Mouse (Mus musculus) R1 (cell line): ENCODE results near the gene 2200002J24Rik.

Experiments
- DNase-seq: peaks from one replicate; pipeline ENCODE4 v3.0.0-alpha.2; 2018; ENCODE audit warnings: low read depth, low spot score

Gene 2200002J24Rik

DNA sequence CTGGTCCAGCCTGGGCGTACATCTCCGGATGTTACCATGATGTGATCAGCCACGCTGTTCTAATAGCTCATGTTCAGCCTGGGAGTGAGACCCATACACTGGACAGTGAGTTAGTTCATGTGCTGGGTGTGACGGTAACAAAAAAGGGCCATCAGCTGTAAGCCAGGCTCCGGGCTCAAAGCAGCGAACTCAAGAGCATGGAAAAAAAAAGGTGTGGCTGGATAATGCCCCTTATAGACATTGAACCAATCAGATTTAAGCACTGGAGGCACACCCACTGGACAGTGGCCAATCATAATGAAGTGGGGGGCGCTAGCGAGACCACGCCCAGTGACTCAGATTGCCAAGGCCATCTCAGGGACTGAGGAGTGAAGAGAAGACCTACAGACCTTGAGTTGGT lies at the start of gene 2200002J24Rik:
TSS of gene 2200002J24Rik (plus strand) at position 338 of the 400 bp plus-strand sequence.
- DNase-seq: peak; percentile 91

DNA sequence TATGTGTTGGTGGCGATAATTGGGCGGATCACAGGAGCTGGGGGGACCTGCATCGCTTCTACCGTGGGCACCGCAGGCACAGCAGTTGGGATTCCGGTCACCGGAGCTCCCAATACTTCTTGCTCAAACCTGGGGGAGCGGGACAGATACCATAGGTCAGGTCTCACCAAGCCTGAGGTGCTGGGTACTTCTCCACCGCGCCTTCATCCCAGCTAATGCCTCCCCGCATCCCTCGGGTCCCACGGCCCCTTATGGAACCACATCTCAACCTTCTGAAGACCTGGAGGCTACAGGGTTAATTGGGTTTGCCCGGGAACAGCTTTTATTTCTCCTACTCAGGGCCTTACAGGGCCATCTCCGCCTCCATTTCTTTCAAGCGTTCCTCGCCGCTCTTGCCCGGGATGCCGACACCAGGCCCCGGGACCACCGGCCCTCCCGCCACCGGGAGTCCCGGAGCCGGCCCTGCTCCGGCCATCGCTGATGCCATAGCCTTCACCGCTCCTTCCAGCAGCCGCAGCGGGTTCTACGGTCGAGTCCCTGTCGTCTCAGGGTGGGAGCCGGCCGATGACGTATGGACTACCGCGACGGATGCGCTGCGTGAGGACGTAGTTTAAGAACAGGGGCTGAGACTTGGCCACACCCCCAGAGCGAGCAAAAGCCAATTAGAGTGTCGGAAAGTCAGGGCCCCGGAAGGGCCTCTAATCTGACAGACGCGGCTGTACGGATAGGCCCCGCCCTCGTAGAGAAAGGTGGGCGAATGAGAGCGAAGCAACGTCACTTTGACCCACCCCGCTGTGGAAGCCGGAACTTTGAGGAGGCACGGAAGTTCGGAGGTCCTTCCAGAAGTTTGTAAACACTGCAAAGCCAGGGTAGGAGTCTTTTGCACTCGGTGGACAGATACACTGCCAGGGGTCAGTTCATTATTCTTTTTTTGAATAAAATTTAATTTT lies 48.9 kb upstream of the 2200002J24Rik start, which contains the start of gene Rbm42:
TSS of gene Rbm42 (minus strand) at position 727 of the 950 bp plus-strand sequence.
- peak; percentile 100 for DNase-seq

DNA sequence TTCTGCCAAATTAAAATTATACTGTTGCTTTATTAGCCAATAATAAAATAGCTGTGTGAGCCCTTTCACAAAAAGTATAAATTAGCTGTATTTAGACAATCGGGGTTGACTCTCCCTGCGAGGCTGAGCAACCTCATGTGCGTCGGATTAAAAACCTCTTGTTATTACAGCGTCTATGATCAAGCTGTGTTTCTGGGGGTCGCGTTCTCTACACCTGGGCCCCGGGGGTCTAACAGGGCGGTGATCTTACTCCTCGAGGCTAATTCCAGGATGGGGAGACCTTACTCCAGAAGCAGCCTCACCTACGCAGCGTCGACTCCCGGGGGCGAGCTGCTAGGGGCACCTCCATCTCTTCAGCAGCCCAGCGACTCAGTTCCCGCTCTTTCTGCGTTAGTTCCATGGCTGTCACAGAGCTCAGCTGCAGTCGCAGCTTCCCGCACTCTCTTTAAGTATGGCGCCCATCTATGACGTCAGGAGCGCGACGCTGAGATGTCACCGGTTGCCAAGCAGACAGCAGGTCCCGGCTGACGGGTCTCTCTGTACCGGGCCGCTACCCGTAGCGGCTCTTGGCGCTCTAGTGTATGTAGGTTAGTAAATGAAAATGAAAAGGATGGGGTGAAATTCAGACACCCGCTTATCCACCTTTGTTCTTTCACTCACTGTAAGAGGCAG lies 34.1 kb upstream of the 2200002J24Rik start, which contains the start of gene Haus5:
TSS of gene Haus5 (minus strand) at position 466 of the 672 bp plus-strand sequence.
- peak; percentile 96 for DNase-seq

DNA sequence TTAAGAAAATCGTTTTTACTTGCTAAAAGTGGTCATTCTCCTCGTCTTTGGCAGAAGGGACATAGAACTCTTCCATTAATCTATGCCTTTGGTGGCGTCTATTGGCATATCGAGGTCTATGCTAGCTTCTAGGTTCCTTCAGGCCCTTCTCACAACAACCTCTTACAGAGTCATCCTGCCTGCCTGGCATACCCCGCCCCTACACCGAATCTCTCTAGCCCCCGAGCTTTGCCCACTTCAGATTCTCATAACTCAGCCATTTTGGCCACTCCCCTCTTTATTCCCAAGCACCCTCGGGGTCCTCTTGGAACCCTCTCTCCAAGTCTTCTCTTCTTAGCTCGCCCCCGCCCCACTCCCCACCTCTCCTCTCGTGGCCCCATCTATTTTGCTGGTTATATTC lies 33.4 kb upstream of the 2200002J24Rik start:
- peak; percentile 54 for DNase-seq

DNA sequence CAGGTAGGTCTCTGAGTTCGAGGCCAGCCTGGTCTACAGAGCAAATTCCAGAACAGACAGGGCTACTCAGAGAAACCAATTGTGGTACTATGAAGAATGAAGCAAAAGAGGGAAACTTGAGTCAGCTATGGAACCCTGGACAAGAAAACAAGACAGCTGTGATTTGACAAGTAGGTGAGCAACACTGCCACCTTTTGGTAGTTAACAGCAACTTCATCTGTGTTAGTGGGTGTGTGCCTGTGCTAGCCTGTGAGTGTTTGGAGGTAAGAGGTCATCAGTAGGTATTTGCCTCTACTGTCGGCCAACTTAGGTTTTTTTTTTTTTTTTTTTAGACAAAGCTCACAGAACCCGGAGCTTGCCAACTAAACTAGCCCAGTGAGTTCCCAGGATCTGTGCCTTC lies 29.5 kb upstream of the 2200002J24Rik start:
- DNase-seq: peak; percentile 87

DNA sequence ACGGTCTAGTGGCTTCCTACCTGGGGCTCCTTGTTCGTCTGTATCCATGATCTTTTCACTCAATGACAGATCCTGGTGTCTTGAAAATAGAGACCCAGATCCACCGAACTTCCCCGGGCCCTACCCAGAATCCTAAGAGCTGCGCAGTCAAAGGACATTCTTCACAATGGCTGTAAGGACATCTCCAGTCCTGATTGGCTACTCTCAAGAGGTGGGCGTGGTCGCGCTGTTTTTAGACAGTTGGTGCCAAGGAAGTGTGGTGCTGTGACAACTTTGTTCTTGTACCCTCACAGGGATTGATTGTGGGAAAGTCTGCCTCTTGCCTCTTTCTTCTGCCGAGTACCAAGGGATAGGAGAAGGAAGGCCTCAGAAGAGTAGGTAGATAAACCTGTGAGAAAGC lies 27.2 kb upstream of the 2200002J24Rik start, which contains the start of gene Pmis2:
TSS of gene Pmis2 (minus strand) at position 126 of the 400 bp plus-strand sequence.
- DNase-seq: peak; percentile 87

DNA sequence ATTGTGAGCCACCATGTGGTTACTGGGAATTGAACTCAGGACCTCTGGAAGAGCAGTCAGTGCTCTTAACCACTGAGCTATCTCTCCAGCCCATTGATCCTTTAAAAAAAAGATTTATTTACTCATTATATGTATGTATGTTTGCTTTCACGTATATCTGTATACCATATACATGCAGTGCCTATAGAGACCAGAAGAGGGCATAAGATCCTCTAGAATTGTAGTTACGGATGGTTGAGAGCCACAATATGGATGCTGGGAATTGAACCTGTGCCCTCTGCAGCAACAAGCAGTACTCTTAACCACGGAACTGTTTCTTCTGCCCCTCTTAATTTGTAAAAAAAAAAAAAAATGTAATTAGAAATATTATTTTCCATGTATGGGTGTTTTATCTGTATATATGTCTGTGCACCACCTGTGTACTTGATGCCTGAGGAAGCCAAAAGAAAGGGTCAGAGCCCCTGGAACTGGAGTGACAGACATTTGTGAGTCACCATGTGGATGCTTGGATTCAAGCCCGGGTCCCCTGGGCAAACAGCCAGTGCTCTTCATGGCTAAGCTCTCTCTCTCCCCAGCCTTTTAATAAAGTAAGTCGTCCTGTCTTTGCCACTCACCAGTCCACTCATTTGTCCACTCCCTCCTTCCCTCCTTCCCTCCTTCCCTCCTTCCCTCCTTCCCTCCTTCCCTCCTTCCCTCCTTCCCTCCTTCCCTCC lies 20.3 kb upstream of the 2200002J24Rik start:
- DNase-seq: no peak

DNA sequence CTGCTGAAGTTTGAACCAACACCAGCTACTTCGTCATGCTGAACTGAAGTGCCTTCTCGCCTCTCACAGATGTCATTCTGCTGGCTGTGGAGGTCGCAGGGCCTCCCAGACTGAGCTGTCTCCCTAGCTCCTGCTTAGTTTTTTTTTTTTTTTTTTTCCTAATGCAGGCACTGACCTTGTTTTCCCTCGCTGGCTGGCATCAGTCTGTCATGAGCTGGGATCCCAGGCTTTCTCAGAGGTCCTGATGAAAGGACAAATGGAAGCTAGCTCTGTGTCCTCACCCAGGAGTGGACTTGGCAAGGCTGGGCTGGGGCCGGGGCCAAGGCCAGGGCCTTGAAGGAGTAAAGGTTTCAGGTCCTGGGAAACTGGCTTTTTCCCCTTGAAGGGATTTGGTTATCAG lies 16.8 kb upstream of the 2200002J24Rik start:
- DNase-seq: no peak

DNA sequence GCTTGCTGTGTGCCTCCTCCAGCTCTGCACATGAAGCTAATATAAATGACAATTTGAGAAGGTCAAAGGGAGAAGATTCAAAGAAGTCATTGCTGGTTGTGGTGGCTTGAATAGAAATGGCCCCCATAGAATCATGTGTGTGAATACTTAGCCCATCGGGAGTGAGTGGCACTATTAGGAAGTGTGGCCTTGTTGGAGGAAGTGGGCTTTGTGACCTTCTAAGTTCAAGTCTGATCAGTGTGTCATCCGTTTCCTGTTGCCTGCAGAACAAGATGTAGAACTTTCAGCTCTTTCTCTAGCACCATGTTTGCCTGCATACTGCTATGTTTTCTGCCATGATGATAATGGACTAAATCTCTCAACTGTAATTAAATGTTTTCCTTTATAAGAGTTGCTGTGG lies 15.3 kb upstream of the 2200002J24Rik start:
- DNase-seq: no peak

DNA sequence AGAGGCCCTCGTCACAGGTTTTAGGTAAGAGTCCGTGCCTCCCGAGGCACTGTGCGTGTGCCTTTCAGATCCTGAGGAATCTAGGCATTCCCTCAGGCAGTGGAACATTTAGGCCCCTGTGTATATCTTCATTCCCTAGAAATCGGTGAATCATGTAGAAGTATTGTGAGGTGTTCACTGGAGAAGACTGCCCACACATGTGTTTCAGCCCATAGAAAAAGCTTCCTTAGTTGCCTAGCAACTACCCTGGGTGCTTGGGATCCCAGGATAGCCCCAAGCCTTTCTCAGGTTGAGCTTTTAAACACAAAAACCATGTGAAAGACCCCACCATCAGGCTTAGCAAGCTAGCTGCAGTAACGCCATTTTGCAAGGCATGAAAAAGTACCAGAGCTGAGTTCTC lies 10.4 kb upstream of the 2200002J24Rik start:
- DNase-seq: no peak

DNA sequence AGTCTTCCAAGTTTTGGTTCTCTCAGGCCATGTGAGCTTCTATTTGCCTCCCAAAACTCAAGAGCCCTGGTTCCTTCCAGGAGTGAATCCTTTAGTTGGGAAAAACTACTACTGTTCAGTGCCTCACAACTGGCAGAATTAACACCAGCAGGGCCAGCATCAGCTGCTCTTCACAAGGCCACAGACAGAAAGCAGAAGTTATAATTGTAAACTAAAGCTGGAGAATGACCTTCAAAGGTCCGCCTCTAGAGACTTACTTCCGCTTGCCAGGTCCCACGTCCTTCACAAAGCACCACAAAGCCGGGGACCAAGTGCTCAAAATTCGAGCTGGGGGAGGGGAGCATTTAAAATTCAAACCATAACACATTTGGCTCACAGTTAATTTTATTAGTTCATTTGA lies 625 bp upstream of the 2200002J24Rik start:
- no peak for DNase-seq

DNA sequence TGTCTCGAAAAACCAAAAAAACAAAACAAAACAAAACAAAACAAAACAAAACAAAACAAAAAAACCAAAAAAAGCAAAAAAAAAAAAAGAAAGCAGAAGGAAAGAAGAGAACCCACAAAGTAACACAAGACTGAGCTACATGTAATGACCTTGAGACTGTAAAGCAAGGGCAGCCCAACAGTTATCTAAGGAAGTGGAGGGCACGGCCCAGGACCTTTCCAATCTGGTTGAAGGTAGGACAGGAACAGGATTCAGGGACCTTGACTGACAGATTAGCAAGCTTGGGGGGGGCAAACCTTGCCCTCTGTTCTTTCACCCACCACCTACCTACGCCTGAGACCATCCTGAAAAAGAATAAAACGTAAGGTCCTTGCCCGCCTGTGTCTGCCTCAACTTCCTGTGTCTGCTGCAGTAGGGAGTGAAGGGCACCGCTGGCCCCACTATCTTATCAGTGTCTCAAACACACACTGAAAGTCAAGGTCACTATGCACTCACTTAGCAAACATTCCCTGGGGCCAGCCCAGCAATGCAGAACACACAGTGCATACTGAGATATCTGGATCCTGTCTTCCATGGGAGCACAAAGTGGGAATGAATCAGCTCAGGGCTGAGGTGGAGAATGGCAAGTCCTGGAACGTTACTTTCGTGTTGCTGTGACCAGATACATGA lies 7.6 kb downstream of the 2200002J24Rik start:
- no peak for DNase-seq

DNA sequence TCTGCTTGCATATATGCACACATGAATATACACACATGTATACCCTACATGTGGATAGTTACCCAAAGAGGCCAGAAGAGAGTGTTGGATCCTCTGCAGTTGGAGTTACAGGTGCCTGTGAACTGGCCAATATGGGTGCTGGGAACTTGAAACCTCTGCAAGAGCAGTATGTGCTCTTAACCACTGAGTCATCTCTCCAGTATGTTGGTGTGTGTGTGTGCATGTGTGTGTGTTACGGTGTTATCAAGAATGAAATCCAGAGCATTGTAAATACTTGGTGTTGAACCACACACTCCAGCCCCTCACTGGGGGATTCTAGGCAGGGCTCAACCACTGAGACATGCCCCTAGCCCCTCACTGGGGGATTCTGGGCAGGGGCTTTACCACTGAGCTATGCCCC lies 8.7 kb downstream of the 2200002J24Rik start:
- DNase-seq: no peak

DNA sequence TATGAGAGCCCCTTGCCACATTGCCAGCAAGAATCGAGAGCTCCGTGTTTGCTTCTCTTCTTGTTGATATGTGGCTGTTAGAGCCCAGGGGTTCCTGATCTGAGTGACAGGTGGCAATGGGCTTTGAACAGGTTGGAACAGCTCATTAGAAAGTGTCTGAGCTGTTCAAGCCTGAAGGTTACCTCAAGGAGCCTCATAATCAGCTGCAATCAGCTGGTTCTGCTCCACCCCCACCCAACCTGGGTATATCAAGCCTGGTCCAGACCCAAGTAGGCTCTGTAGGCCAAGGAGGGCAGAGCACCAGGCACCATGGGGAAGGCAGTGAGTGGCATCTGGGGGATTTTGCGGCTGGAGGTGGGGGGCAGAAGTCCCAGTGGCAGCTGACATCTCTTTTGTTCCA lies 13.2 kb downstream of the 2200002J24Rik start, which contains the start of gene Atp4a:
TSS of gene Atp4a (plus strand) at position 268 of the 400 bp plus-strand sequence.
- DNase-seq: no peak

DNA sequence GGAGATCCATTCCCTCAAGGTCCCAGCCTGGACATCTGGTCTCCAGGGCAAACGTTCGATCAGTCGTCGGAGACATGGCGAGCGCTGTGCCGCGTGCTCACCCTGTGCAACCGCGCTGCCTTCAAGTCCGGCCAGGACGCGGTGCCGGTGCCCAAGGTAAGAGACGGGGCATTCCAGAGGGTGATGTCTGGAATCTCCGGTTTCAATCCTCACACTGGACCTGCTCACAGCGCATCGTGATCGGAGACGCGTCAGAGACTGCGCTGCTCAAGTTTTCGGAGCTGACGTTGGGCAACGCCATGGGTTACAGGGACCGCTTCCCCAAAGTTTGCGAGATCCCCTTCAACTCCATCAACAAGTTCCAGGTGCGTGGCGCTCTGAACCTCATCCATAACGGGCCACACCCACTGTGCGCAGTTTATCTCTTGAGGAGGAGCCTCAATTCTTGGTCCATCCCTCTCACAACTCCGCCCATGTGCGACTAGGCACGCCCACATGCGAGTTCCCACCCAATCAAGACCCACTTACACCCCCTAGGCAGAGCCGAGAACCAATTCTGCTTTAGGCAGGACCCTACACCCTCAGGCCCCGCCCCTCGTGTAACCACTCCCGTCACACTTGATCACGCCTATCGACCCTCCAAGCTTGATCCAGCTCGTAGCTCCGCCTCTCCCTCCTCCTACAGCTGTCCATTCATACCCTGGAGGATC lies 18.4 kb downstream of the 2200002J24Rik start:
- DNase-seq: peak; percentile 100

DNA sequence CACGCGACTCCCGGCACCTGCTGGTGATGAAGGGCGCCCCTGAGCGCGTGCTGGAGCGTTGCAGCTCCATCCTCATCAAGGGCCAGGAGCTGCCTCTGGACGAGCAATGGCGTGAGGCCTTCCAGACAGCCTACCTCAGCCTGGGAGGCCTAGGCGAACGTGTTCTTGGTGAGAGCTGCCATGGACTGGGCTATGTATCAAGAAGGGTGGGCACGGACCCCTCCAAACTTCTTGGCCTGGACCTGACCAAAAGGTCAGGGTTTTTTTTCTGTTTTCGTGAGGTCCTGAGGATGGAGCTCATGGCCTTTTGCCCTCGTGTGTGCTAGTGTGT lies 19.0 kb downstream of the 2200002J24Rik start:
- DNase-seq: no peak

DNA sequence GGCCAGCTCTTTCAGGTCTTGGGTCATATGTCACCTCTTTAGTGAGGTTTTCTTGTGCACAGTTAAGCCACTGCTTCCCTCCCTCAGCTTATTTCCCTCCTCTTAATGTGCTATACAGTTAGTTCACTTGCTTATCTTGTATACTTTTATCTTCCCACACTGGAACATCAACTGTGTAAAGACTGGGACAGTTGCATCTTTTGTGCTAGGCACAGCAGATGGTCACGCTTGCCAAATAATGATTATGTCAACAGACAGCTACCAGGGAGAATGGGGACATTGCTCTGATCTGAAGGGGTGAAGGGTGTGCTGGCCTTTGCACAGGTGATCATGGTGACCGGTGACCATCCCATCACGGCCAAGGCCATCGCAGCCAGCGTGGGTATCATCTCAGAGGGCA lies 20.9 kb downstream of the 2200002J24Rik start:
- DNase-seq: no peak

DNA sequence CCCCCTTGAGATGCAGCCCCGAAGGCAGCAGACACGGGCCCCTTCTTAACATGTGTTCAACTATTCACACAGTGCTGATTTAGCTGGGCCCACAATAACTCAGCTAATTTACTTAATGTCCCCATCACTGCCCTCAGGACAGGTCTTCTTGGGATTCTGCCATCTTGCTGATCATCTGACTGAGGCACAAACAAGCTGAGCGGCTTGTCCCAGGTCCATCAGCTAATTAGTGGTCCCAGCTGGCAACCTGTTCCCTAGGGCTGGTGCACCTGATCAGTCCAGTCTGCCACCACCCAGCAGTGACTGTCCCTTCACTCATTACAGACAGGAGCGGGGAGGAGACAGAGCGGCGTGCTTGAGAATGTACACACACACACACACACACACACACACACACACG lies 22.6 kb downstream of the 2200002J24Rik start:
- DNase-seq: no peak

DNA sequence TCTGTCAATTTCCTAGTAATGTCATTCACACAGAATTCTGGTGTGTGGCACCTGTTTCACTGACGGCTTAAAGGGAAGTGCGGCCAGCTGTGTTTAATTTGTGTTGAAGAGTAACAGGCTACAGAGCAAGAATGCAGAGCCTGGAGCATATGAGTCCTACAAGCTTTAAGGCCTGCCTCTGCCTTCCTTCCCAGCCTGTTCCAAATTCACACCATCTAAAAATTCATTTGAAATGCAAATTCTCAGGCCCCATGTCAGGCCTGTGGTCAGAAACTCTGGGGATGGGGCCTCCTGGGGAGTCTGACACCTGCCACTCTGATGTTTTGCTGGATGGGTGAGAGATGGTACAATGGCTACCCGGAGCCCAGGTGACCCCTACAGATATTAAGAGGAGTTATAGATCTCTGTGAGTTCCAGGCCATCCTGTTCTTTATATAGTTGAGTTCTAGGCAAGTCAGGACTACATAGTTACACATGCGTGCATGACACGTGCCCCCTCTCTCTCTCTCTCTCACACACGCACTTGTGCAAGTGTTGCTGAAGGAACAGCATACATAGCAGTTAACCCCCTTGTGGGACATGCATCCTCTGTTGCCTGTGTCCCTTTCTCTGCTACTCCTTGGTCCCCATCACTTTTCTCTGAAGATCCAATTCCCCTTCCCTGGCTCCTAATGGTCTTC lies 24.7 kb downstream of the 2200002J24Rik start:
- DNase-seq: no peak

DNA sequence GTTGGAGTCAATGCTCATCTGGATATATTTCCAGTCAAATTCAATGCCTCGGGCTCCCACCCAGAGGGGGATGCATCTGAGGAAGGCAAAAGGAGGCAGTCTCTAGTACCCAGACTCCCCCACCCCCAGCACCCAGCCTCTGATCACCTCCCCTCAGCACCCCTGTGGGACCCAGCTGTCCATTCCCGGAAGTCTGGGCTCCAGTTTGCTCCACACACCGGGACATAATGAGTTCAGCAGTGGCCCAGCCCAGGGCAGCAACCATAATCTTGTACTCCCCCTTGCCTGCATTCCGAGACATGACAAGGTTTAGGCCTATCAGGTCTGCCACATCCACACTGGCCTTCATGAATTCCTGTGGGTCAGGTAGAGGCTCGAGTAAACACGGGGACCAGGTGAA lies 29.5 kb downstream of the 2200002J24Rik start:
- DNase-seq: no peak
